ENCODE assay signal across 10 mouse cellular contexts in genomic region chr9:20751477-20752029, GRCm38 (mm10). TPM values are rescaled to one million over a fixed set of nuclear protein-coding genes. Genes with fewer than 3 reads are reported as not detected.
DNase-seq lines count a peak whose midpoint lies in the region; ATAC-seq and TF ChIP-seq lines count a peak whose summit lies in the region.
"Had no signal": no experiment of that assay in that cellular context is flagged by ENCODE, and none has a peak within 500 bp of the region (broad histone marks: within the 10 kb centered on the region; RNA-seq: fewer than 3 reads in every experiment).

No protein-coding gene starts in this region.

- no peak overlapping the region for H3K9ac ChIP-seq in embryonic facial prominence, embryonic 14.5 days (ENCODE audit: low read depth, low read length)
- H3K9ac ChIP-seq in liver, embryonic 16.5 days (ENCODE audit: low read depth, low read length): no peak overlapping the region
- H3K9ac ChIP-seq in heart, embryonic 11.5 days (ENCODE audit: low read depth, low read length): no peak overlapping the region
- H3K9ac ChIP-seq: lung, embryonic 14.5 days had no signal

- ATAC-seq in frontal cortex, adult (ENCODE audit: low TSS enrichment): peak; percentile 82
- no peak for ATAC-seq in embryonic facial prominence, embryonic 14.5 days (ENCODE audit: low read depth)
- peak; percentile 39; the same call in 1 of the 2 replicates for ATAC-seq in liver, embryonic 16.5 days (ENCODE audit: low read depth)
- no peak for ATAC-seq in heart, embryonic 11.5 days (replicated peaks; ENCODE audit: insufficient number of reproducible peaks, low FRiP score, low TSS enrichment)
- ATAC-seq in megakaryocyte-erythroid progenitor cell, adult 5-6 weeks (replicated peaks; ENCODE audit: low FRiP score, low TSS enrichment, poor library complexity, severe bottlenecking): no peak

- H3K4me2 ChIP-seq in embryonic facial prominence, embryonic 14.5 days (ENCODE audit: low read depth, low read length): no peak overlapping the region
- no peak overlapping the region for H3K4me2 ChIP-seq in liver, embryonic 16.5 days (ENCODE audit: low read depth, low read length)
- no peak overlapping the region for H3K4me2 ChIP-seq in heart, embryonic 11.5 days
- H3K4me2 ChIP-seq: lung, embryonic 14.5 days had no signal

- no peak for TF ChIP-seq CTCF in gastrocnemius, adult 2 months (IDR thresholded peaks at IDR 0.05)

- H3K9me3 ChIP-seq in embryonic facial prominence, embryonic 14.5 days (ENCODE audit: control insufficient read depth, low read length): no peaks in the 10 kb centered on the region
- no peaks in the 10 kb centered on the region for H3K9me3 ChIP-seq in liver, embryonic 16.5 days (replicated peaks; ENCODE audit: control insufficient read depth, low read length)
- H3K9me3 ChIP-seq in heart, embryonic 11.5 days (replicated peaks; ENCODE audit: control insufficient read depth, low read length): no peaks in the 10 kb centered on the region

- intact Hi-C loops in gastrocnemius, adult 2 months (cut with DNase I): no loop called here

- H3K4me3 ChIP-seq in embryonic facial prominence, embryonic 14.5 days (ENCODE audit: low read depth, low read length): no peak overlapping the region
- no peak overlapping the region for H3K4me3 ChIP-seq in liver, embryonic 16.5 days (ENCODE audit: low read depth, low read length)
- H3K4me3 ChIP-seq in heart, embryonic 11.5 days (ENCODE audit: low read depth, low read length): no peak overlapping the region
- H3K4me3 ChIP-seq in gastrocnemius, adult 2 months: no peak overlapping the region

- H3K27ac ChIP-seq in embryonic facial prominence, embryonic 14.5 days (replicated peaks; ENCODE audit: low read depth, low read length): no peak overlapping the region
- no peak overlapping the region for H3K27ac ChIP-seq in liver, embryonic 16.5 days (ENCODE audit: low read length)
- H3K27ac ChIP-seq in heart, embryonic 11.5 days (ENCODE audit: low read depth, low read length): no peak overlapping the region
- no peak overlapping the region for H3K27ac ChIP-seq in gastrocnemius, adult 2 months

- no peaks in the 10 kb centered on the region for H3K36me3 ChIP-seq in embryonic facial prominence, embryonic 14.5 days (ENCODE audit: control insufficient read depth, insufficient read depth, low read length)
- H3K36me3 ChIP-seq in liver, embryonic 16.5 days (ENCODE audit: control insufficient read depth, insufficient read depth): no peaks in the 10 kb centered on the region
- no peaks in the 10 kb centered on the region for H3K36me3 ChIP-seq in heart, embryonic 11.5 days (ENCODE audit: control insufficient read depth, insufficient read depth, low read length)

- H3K4me1 ChIP-seq in embryonic facial prominence, embryonic 14.5 days (ENCODE audit: control insufficient read depth, insufficient read depth, low read length): no peaks in the 10 kb centered on the region
- H3K4me1 ChIP-seq in liver, embryonic 16.5 days (ENCODE audit: control insufficient read depth, low read depth, low read length): peaks cover 14% of the 10 kb centered on the region
- no peaks in the 10 kb centered on the region for H3K4me1 ChIP-seq in heart, embryonic 11.5 days (ENCODE audit: control insufficient read depth, insufficient read depth, low read length)

- H3K27me3 ChIP-seq in embryonic facial prominence, embryonic 14.5 days (replicated peaks; ENCODE audit: control insufficient read depth, insufficient read depth, low read length): peaks cover 5% of the 10 kb centered on the region
- H3K27me3 ChIP-seq in liver, embryonic 16.5 days (ENCODE audit: control insufficient read depth, insufficient read depth, low read depth, low read length): peaks cover 11% of the 10 kb centered on the region
- peaks cover 12% of the 10 kb centered on the region for H3K27me3 ChIP-seq in heart, embryonic 11.5 days (ENCODE audit: control insufficient read depth, insufficient read depth, low read length)

- WGBS in embryonic facial prominence, embryonic 14.5 days: 51% methylated on average over 6 of the region's 6 CpGs
- 36% methylated on average over 6 of the region's 6 CpGs for WGBS in liver, embryonic 16.5 days (ENCODE audit: insufficient replicate concordance)
- 49% methylated on average over 6 of the region's 6 CpGs for WGBS in heart, embryonic 11.5 days (ENCODE audit: insufficient replicate concordance)

- DNase-seq in frontal cortex, postnatal 25 days (ENCODE audit: low spot score in 2 of 2): no peak
- peak; percentile 71 for DNase-seq in A20 (ENCODE audit: low read depth, low spot score)
- DNase-seq in embryonic facial prominence, embryonic 14.5 days (ENCODE audit: low spot score): peak; percentile 24
- DNase-seq in gastrocnemius, adult 2 months: no peak
- DNase-seq: lung, embryonic 14.5 days; thymus, postnatal 4 days had no signal

RNA-seq across cellular contexts. Expression of gene Olfm2, which starts 5.4 kb away (rescaled TPM):
- polyA plus RNA-seq in embryonic facial prominence, embryonic 14.5 days (2014; fragmentation: Nextera tagmentation; extraction: Ambion mirVana): 9.2 and 9.7 TPM in 2 replicates
- polyA plus RNA-seq in liver, embryonic 16.5 days (2015; fragmentation: Nextera tagmentation; extraction: Ambion mirVana): 0.20 and 0.25 TPM in 2 replicates
- polyA plus RNA-seq in heart, embryonic 11.5 days (2014; fragmentation: Nextera tagmentation; extraction: Ambion mirVana): 1.4 and 2.3 TPM in 2 replicates
- total RNA-seq in gastrocnemius, adult 2 months (2021): under 1 TPM; 0.20 TPM
- not detected in 2 replicates for total RNA-seq in megakaryocyte-erythroid progenitor cell, adult 5-6 weeks (2014; fragmentation: Nextera tagmentation)
- total RNA-seq in megakaryocyte-erythroid progenitor cell, adult 5-6 weeks (2017): not detected in 2 replicates

Comparison
In these comparisons a context has a peak if more than half of its experiments do, and no peak if none do; other contexts are left out.
1. ATAC-seq: peak in frontal cortex, adult (single experiment) and liver, embryonic 16.5 days (single experiment); none in embryonic facial prominence, embryonic 14.5 days (single experiment), heart, embryonic 11.5 days (single experiment) and megakaryocyte-erythroid progenitor cell, adult 5-6 weeks (single experiment).
2. DNase-seq: peak in A20 (single experiment) and embryonic facial prominence, embryonic 14.5 days (single experiment); none in frontal cortex, postnatal 25 days (0 of 2) and gastrocnemius, adult 2 months (single experiment).